Mouse (Mus musculus): ENCODE data around the gene Pole4. TPM values are rescaled to one million over a fixed set of nuclear protein-coding genes. Genes with fewer than 3 reads are reported as not detected.

The Pole4 gene
- 54.0 and 61.1 TPM in 2 replicates for polyA plus RNA-seq (2011; ENCODE audit: insufficient read depth, insufficient read length, low read depth, missing spikeins)

DNA sequence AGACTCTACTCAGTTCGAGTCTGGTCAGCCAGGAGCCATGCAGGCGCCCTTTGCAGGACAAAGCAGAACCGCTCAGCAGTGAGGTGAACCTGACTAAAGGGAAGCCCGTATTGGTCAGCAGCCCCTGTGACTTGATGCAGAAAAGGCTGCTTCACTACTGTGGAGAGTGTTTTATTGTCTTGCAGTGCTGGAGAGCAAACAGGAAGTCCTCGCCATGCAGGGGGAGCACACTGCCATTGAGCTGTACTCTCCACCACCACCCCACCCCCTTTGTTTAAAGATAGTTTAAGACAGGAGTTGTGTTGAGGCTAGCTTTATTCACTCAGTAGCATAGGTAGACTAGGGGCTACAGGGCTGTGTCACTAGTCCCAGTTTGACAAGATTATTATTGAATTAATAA lies at the start of gene Pole4:
Gene Pole4, minus strand, starts transcription at position 145 of the 400 bp plus-strand sequence.
- Histone ChIP-seq H3K4me1 (ENCODE audit: control insufficient read depth, insufficient read depth, low read length) (peaks cover 11% of the 10 kb centered on the region), H3K27me3 (ENCODE audit: control insufficient read depth, insufficient read depth, low read length, poor library complexity, severe bottlenecking) (no peaks in the 10 kb centered on the region), H3K36me3 (ENCODE audit: control insufficient read depth, insufficient read depth, low read length, poor library complexity, severe bottlenecking) (no peaks in the 10 kb centered on the region), H3K9me3 (replicated peaks; ENCODE audit: control insufficient read depth, insufficient read depth, low read length, poor library complexity, severe bottlenecking) (no peaks in the 10 kb centered on the region), H3K9ac (ENCODE audit: low read depth, poor library complexity, severe bottlenecking) (peak within 1 kb of the TSS; percentile 50), H3K27ac (ENCODE audit: insufficient read depth, low read length) (peak within 1 kb of the TSS; percentile 93), H3K4me3 (ENCODE audit: low read depth, low read length) (peak within 1 kb of the TSS; percentile 58)
- TF ChIP-seq EP300 (IDR thresholded peaks at IDR 0.05; ENCODE audit: insufficient read depth, low read depth, low read length) (peak; percentile 78; the same call in 1 of the 2 replicates), CTCF (IDR thresholded peaks at IDR 0.05; ENCODE audit: low read depth, low read length) (no peak), POLR2A (IDR thresholded peaks at IDR 0.05; ENCODE audit: insufficient read depth, low read length) (no peak)

DNA sequence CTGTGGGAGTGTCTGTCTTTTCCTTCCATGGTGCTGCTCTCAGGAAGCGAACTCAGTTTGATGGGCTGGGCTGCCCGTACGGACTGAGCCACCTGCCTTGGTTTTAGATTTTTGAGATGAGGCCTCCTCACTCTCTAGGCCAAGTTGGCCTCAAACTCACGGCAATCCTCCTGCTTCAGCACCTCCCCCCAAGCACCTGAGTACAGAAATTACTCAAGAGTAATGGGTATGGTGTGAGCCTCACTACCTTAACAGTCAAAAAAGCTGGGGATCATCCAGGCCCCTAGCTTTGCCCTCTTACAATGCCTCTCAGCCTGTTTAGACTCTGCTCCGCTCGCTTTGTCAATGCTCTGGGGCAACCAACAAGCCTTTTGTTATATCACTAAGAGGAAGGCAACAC lies 49.6 kb upstream of the Pole4 start:
- peaks cover 48% of the 10 kb centered on the region for H3K36me3 ChIP-seq (ENCODE audit: control insufficient read depth, insufficient read depth, low read length, poor library complexity, severe bottlenecking)
- peaks cover 14% of the 10 kb centered on the region for H3K4me1 ChIP-seq (ENCODE audit: control insufficient read depth, insufficient read depth, low read length)
- H3K9ac ChIP-seq (ENCODE audit: low read depth, poor library complexity, severe bottlenecking) = no peak overlapping the region
- H3K9me3 ChIP-seq (replicated peaks; ENCODE audit: control insufficient read depth, insufficient read depth, low read length, poor library complexity, severe bottlenecking) = no peaks in the 10 kb centered on the region
- H3K27me3 ChIP-seq (ENCODE audit: control insufficient read depth, insufficient read depth, low read length, poor library complexity, severe bottlenecking) = no peaks in the 10 kb centered on the region
- TF ChIP-seq CTCF (IDR thresholded peaks at IDR 0.05; ENCODE audit: low read depth, low read length) (no peak), EP300 (IDR thresholded peaks at IDR 0.05; ENCODE audit: insufficient read depth, low read depth, low read length) (no peak), POLR2A (IDR thresholded peaks at IDR 0.05; ENCODE audit: insufficient read depth, low read length) (no peak)
- H3K27ac ChIP-seq (ENCODE audit: insufficient read depth, low read length) = no peak overlapping the region; the same call in 1 of the 2 replicates
- H3K4me3 ChIP-seq (ENCODE audit: low read depth, low read length) = no peak overlapping the region

- H3K36me3 ChIP-seq (ENCODE audit: control insufficient read depth, insufficient read depth, low read length, poor library complexity, severe bottlenecking) = peaks cover 48% of the 10 kb centered on the region
Observed at GRCm38 (mm10) chr6:82753638-82754361, 48.6 kb upstream of the Pole4 start.

DNA sequence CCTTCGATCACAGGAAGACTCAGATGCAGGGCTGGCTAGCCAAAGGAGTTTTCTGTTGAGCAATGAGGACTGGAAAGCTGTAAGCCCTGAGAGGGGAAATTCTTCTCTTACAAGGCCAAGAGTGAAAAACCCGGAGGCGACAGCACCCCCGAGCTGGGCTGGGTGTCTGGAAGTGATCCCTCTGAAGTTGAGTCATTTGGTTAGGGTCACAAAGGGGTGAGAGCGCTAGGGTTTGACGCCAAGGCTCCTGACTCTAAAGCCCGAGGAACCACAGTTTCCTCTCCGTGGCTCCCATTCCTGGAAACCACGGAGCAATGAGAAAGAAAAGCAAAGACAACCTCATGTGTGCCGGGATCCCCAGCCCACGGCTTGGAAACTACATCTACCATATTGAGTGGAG lies 47.9 kb upstream of the Pole4 start:
- no peak overlapping the region for H3K27ac ChIP-seq (ENCODE audit: insufficient read depth, low read length)
- no peak overlapping the region for H3K4me3 ChIP-seq (ENCODE audit: low read depth, low read length)
- TF ChIP-seq EP300 (IDR thresholded peaks at IDR 0.05; ENCODE audit: insufficient read depth, low read depth, low read length) = no peak
- no peak for TF ChIP-seq CTCF (IDR thresholded peaks at IDR 0.05; ENCODE audit: low read depth, low read length)
- no peak for TF ChIP-seq POLR2A (IDR thresholded peaks at IDR 0.05; ENCODE audit: insufficient read depth, low read length)
- H3K36me3 ChIP-seq (ENCODE audit: control insufficient read depth, insufficient read depth, low read length, poor library complexity, severe bottlenecking) = peaks cover 46% of the 10 kb centered on the region
- no peaks in the 10 kb centered on the region for H3K27me3 ChIP-seq (ENCODE audit: control insufficient read depth, insufficient read depth, low read length, poor library complexity, severe bottlenecking)
- H3K9ac ChIP-seq (ENCODE audit: low read depth, poor library complexity, severe bottlenecking) = no peak overlapping the region
- H3K9me3 ChIP-seq (replicated peaks; ENCODE audit: control insufficient read depth, insufficient read depth, low read length, poor library complexity, severe bottlenecking) = no peaks in the 10 kb centered on the region
- H3K4me1 ChIP-seq (ENCODE audit: control insufficient read depth, insufficient read depth, low read length) = peaks cover 6% of the 10 kb centered on the region

More at GRCm38 (mm10) chr6:82753638-82754361, 48.6 kb upstream of the Pole4 start:
- H3K27me3 ChIP-seq (ENCODE audit: control insufficient read depth, insufficient read depth, low read length, poor library complexity, severe bottlenecking) = no peaks in the 10 kb centered on the region
- no peaks in the 10 kb centered on the region for H3K9me3 ChIP-seq (replicated peaks; ENCODE audit: control insufficient read depth, insufficient read depth, low read length, poor library complexity, severe bottlenecking)
- TF ChIP-seq CTCF (IDR thresholded peaks at IDR 0.05; ENCODE audit: low read depth, low read length) = peak; percentile 34
- no peak for TF ChIP-seq POLR2A (IDR thresholded peaks at IDR 0.05; ENCODE audit: insufficient read depth, low read length)
- H3K4me1 ChIP-seq (ENCODE audit: control insufficient read depth, insufficient read depth, low read length) = peaks cover 11% of the 10 kb centered on the region
- H3K9ac ChIP-seq (ENCODE audit: low read depth, poor library complexity, severe bottlenecking) = no peak overlapping the region
- no peak overlapping the region for H3K27ac ChIP-seq (ENCODE audit: insufficient read depth, low read length)
- no peak overlapping the region for H3K4me3 ChIP-seq (ENCODE audit: low read depth, low read length)

DNA sequence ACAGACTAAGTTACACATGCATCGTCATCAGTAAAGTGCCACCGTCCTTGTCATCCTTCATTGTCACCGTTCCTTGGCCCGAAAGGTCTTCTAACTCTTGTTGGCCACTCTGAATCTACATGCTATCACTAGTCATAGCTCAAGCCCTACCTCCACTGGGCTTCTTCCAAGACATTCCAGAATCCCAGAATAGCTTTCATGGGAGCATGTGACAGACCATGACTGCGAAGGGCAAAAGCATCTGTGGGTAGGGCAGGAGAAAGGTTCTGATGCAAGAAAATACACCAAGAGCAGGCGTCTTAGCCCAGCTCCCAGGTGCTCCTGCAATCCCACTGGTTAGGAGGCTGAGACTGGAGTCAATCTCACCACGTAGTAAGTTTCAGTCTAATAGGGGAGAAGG lies 46.6 kb upstream of the Pole4 start:
- Histone ChIP-seq H3K27ac (ENCODE audit: insufficient read depth, low read length) (no peak overlapping the region), H3K36me3 (ENCODE audit: control insufficient read depth, insufficient read depth, low read length, poor library complexity, severe bottlenecking) (peaks cover 42% of the 10 kb centered on the region), H3K27me3 (ENCODE audit: control insufficient read depth, insufficient read depth, low read length, poor library complexity, severe bottlenecking) (no peaks in the 10 kb centered on the region), H3K9me3 (replicated peaks; ENCODE audit: control insufficient read depth, insufficient read depth, low read length, poor library complexity, severe bottlenecking) (no peaks in the 10 kb centered on the region), H3K9ac (ENCODE audit: low read depth, poor library complexity, severe bottlenecking) (no peak overlapping the region), H3K4me1 (ENCODE audit: control insufficient read depth, insufficient read depth, low read length) (peaks cover 4% of the 10 kb centered on the region), H3K4me3 (ENCODE audit: low read depth, low read length) (no peak overlapping the region)
- TF ChIP-seq POLR2A (IDR thresholded peaks at IDR 0.05; ENCODE audit: insufficient read depth, low read length) = no peak
- TF ChIP-seq CTCF (IDR thresholded peaks at IDR 0.05; ENCODE audit: low read depth, low read length) = no peak
- no peak for TF ChIP-seq EP300 (IDR thresholded peaks at IDR 0.05; ENCODE audit: insufficient read depth, low read depth, low read length)

- H3K27me3 ChIP-seq (ENCODE audit: control insufficient read depth, insufficient read depth, low read length, poor library complexity, severe bottlenecking) = no peaks in the 10 kb centered on the region
- H3K9me3 ChIP-seq (replicated peaks; ENCODE audit: control insufficient read depth, insufficient read depth, low read length, poor library complexity, severe bottlenecking) = no peaks in the 10 kb centered on the region
- H3K27ac ChIP-seq (ENCODE audit: insufficient read depth, low read length) = 0 out of 2 replicates have a peak overlapping the region, but pooled peaks have one; percentile 35
- H3K4me3 ChIP-seq (ENCODE audit: low read depth, low read length) = no peak overlapping the region
- peaks cover 45% of the 10 kb centered on the region for H3K36me3 ChIP-seq (ENCODE audit: control insufficient read depth, insufficient read depth, low read length, poor library complexity, severe bottlenecking)
- TF ChIP-seq CTCF (IDR thresholded peaks at IDR 0.05; ENCODE audit: low read depth, low read length) = no peak
- TF ChIP-seq EP300 (IDR thresholded peaks at IDR 0.05; ENCODE audit: insufficient read depth, low read depth, low read length) = no peak
- no peak for TF ChIP-seq POLR2A (IDR thresholded peaks at IDR 0.05; ENCODE audit: insufficient read depth, low read length)
- no peak overlapping the region for H3K9ac ChIP-seq (ENCODE audit: low read depth, poor library complexity, severe bottlenecking)
- peaks cover 4% of the 10 kb centered on the region for H3K4me1 ChIP-seq (ENCODE audit: control insufficient read depth, insufficient read depth, low read length)
Observed at GRCm38 (mm10) chr6:82751031-82751430, 45.9 kb upstream of the Pole4 start.

All from ES-Bruce4 (cell line).